Mouse (Mus musculus) hindbrain, postnatal 0 days (tissue): ENCODE data around the gene Fnbp1. TPM values are rescaled to one million over a fixed set of nuclear protein-coding genes. Genes with fewer than 3 reads are reported as not detected.

Experiments
- ATAC-seq: fragments of 200-750 bp; cut with Nextera tagmentation; 2 replicates; pipeline ENCODE4 v1.8.0; 2017; ENCODE audit warnings: mild to moderate bottlenecking, moderate TSS enrichment, moderate library complexity
- DNase-seq: peaks from one replicate; pipeline ENCODE4 v3.0.0-alpha.2; 2015; ENCODE audit warnings: low spot score
- H3K27ac ChIP-seq: fragments of 300-500 bp; sonication (generic); 2 replicates; pipeline ENCODE4 v1.5.1; 2014; ENCODE audit warnings: mild to moderate bottlenecking
- H3K27me3 ChIP-seq: fragments of 300-500 bp; sonication (generic); 2 replicates; pipeline ENCODE4 v1.6.1; 2014; ENCODE audit warnings: low read length, mixed read lengths; ENCODE audit not compliant: insufficient read depth
- H3K36me3 ChIP-seq: fragments of 300-500 bp; sonication (generic); 2 replicates; pipeline ENCODE4 v1.6.1; 2014; ENCODE audit warnings: low read length, mixed read lengths; ENCODE audit not compliant: insufficient read depth
- H3K4me1 ChIP-seq: fragments of 300-500 bp; sonication (generic); 2 replicates; pipeline ENCODE4 v1.6.1; 2014; ENCODE audit warnings: antibody characterized with exemption, low read length, mixed read lengths; ENCODE audit not compliant: insufficient read depth
- H3K4me2 ChIP-seq: fragments of 300-500 bp; sonication (generic); 2 replicates; pipeline ENCODE4 v1.6.1; 2014; ENCODE audit warnings: low read depth, mild to moderate bottlenecking, low read length, moderate library complexity, mixed read lengths
- H3K4me3 ChIP-seq: fragments of 300-500 bp; sonication (generic); 2 replicates; pipeline ENCODE4 v1.5.1; 2014; ENCODE audit warnings: low read length
- H3K9ac ChIP-seq: fragments of 300-500 bp; sonication (generic); replicated peaks from 2 replicates; pipeline ENCODE4 v1.6.1; 2014; ENCODE audit warnings: mild to moderate bottlenecking, low read length, moderate library complexity, mixed read lengths
- H3K9me3 ChIP-seq: fragments of 300-500 bp; sonication (generic); 2 replicates; pipeline ENCODE4 v1.6.1; 2016; ENCODE audit warnings: low read length, mixed read lengths
- CTCF ChIP-seq: IDR thresholded peaks from 2 replicates; pipeline ENCODE4 v1.5.1; 2016; ENCODE audit warnings: antibody characterized with exemption, control low read depth, low read depth
- WGBS: fragments of 180-500 bp; shearing (Covaris S2); extraction: QIAGEN DNeasy Blood & Tissue Kit; methylation state at CpG from one replicate; pipeline ENCODE4 v1.1.7; 2014; 5-methylcytosine and 5-hydroxymethylcytosine counted together
- polyA plus RNA-seq: library from polyadenylated mRNA; unstranded; fragments of >200 nt; fragmentation: Nextera tagmentation; extraction: Ambion mirVana; gene quantifications from 2 replicates; pipeline ENCODE4 v1.2.1, GENCODE M21; 2015
- total RNA-seq: library from RNA; depleted of rRNA; stranded (reverse); fragments of >200 nt; gene quantifications from 2 replicates; pipeline ENCODE4 v1.2.3, GENCODE M21; 2014

Gene Fnbp1
- total and polyA plus RNA-seq, 2 experiments from 2014 or later = 24.1 to 32.1 TPM

- TF ChIP-seq CTCF = no peak
- H3K9me3 ChIP-seq = no peaks in the 10 kb centered on the region
- H3K4me1 ChIP-seq = 0 out of 2 replicates have a peak, but pooled peaks cover under 1% of the 10 kb centered on the region
- H3K27me3 ChIP-seq = no peaks in the 10 kb centered on the region
- DNase-seq = no peak
- no peak overlapping the region for H3K27ac ChIP-seq
- no peak overlapping the region for H3K4me3 ChIP-seq
- H3K4me2 ChIP-seq = no peak overlapping the region
- no peak for ATAC-seq
- H3K36me3 ChIP-seq = no peaks in the 10 kb centered on the region
- 85% methylated on average over 3 of the region's 3 CpGs for WGBS
- H3K9ac ChIP-seq = no peak overlapping the region
These were observed 40.5 kb downstream of the Fnbp1 start for GRCm38 (mm10) chr2:31101285-31101684.

GRCm38 (mm10) chr2:31099079-31099478 is 42.7 kb downstream of the Fnbp1 start:
- Histone ChIP-seq H3K4me1 (no peaks in the 10 kb centered on the region), H3K4me3 (no peak overlapping the region), H3K27ac (no peak overlapping the region), H3K9ac (no peak overlapping the region), H3K27me3 (no peaks in the 10 kb centered on the region), H3K9me3 (no peaks in the 10 kb centered on the region), H3K4me2 (no peak overlapping the region), H3K36me3 (peaks cover 4% of the 10 kb centered on the region; the same call in 1 of the 2 replicates)
- ATAC-seq = no peak
- TF ChIP-seq CTCF = no peak
- 63% methylated on average over 8 of the region's 8 CpGs for WGBS
- no peak for DNase-seq

- Histone ChIP-seq H3K36me3 (peaks cover 4% of the 10 kb centered on the region; the same call in 1 of the 2 replicates), H3K4me3 (no peak overlapping the region), H3K4me1 (no peaks in the 10 kb centered on the region), H3K27ac (no peak overlapping the region), H3K27me3 (no peaks in the 10 kb centered on the region), H3K9me3 (no peaks in the 10 kb centered on the region), H3K4me2 (no peak overlapping the region), H3K9ac (no peak overlapping the region)
- no peak for TF ChIP-seq CTCF
- no peak for ATAC-seq
- DNase-seq = no peak
- WGBS = 90% methylated on average over 10 of the region's 11 CpGs
These were observed 43.2 kb downstream of the Fnbp1 start for GRCm38 (mm10) chr2:31098616-31099015.

- ATAC-seq (no peak), DNase-seq (no peak)
- H3K36me3 ChIP-seq = peaks cover 4% of the 10 kb centered on the region; the same call in 1 of the 2 replicates
- H3K4me3 ChIP-seq = no peak overlapping the region
- H3K9me3 ChIP-seq = no peaks in the 10 kb centered on the region
- no peak for TF ChIP-seq CTCF
- 84% methylated on average over 2 of the region's 2 CpGs for WGBS
- H3K4me1 ChIP-seq = no peaks in the 10 kb centered on the region
- no peak overlapping the region for H3K27ac ChIP-seq
- H3K27me3 ChIP-seq = no peaks in the 10 kb centered on the region
- H3K4me2 ChIP-seq = no peak overlapping the region
- H3K9ac ChIP-seq = no peak overlapping the region
These were observed 44.5 kb downstream of the Fnbp1 start for GRCm38 (mm10) chr2:31097276-31097675.

GRCm38 (mm10) chr2:31096119-31096518 is 45.7 kb downstream of the Fnbp1 start:
- Histone ChIP-seq H3K4me2 (no peak overlapping the region), H3K27ac (peak overlapping the region; percentile 15; the same call in 1 of the 2 replicates), H3K4me3 (no peak overlapping the region), H3K9ac (no peak overlapping the region), H3K4me1 (no peaks in the 10 kb centered on the region), H3K27me3 (no peaks in the 10 kb centered on the region), H3K36me3 (peaks cover 4% of the 10 kb centered on the region; the same call in 1 of the 2 replicates), H3K9me3 (no peaks in the 10 kb centered on the region)
- 55% methylated on average over 15 of the region's 15 CpGs for WGBS
- ATAC-seq (0 out of 2 replicates have a peak, but pooled peaks have one; percentile 15), DNase-seq (peak; percentile 35)
- TF ChIP-seq CTCF = no peak

GRCm38 (mm10) chr2:31094565-31094964 is 47.2 kb downstream of the Fnbp1 start:
- no peak overlapping the region for H3K9ac ChIP-seq
- H3K36me3 ChIP-seq = peaks cover 4% of the 10 kb centered on the region; the same call in 1 of the 2 replicates
- no peaks in the 10 kb centered on the region for H3K4me1 ChIP-seq
- TF ChIP-seq CTCF = no peak
- no peak for DNase-seq
- no peaks in the 10 kb centered on the region for H3K27me3 ChIP-seq
- H3K4me3 ChIP-seq = no peak overlapping the region
- no peak overlapping the region for H3K4me2 ChIP-seq
- ATAC-seq = no peak
- no peak overlapping the region for H3K27ac ChIP-seq
- WGBS = 64% methylated on average over 5 of the region's 5 CpGs
- H3K9me3 ChIP-seq = no peaks in the 10 kb centered on the region

- no peak overlapping the region for H3K4me3 ChIP-seq
- no peak overlapping the region for H3K27ac ChIP-seq
- peaks cover 4% of the 10 kb centered on the region; the same call in 1 of the 2 replicates for H3K36me3 ChIP-seq
- ATAC-seq (no peak), DNase-seq (no peak)
- H3K9me3 ChIP-seq = no peaks in the 10 kb centered on the region
- WGBS = 90% methylated on average over 3 of the region's 3 CpGs
- H3K4me2 ChIP-seq = no peak overlapping the region
- no peak for TF ChIP-seq CTCF
- H3K4me1 ChIP-seq = peaks cover 5% of the 10 kb centered on the region
- no peak overlapping the region for H3K9ac ChIP-seq
- H3K27me3 ChIP-seq = no peaks in the 10 kb centered on the region
These were observed 48.9 kb downstream of the Fnbp1 start for GRCm38 (mm10) chr2:31092939-31093338.
